Mouse (Mus musculus) hematopoietic stem cell, adult 5-6 weeks (primary cell): ENCODE data around the gene Vmn1r14. TPM values are rescaled to one million over a fixed set of nuclear protein-coding genes. Genes with fewer than 3 reads are reported as not detected.
A peak's percentile ranks its signal among the peaks of the same experiment; 100 is the strongest.
"Not testable (repeated sequence)": the region's sequence is repeated elsewhere in the genome, so short reads cannot be mapped to it uniquely, and the experiment has no call there.

Source experiments
- ATAC-seq, 2 experiments: fragments of 125-278 bp in 1 of 2; replicated peaks in 1 of 2; 2 replicates each; pipeline ENCODE4 v1.8.0; 2016 to 2017; ENCODE audit warnings: inconsistent platforms in 2 of 2, mild to moderate bottlenecking in 2 of 2, moderate number of reproducible peaks in 2 of 2, low read depth in 1 of 2, moderate TSS enrichment in 1 of 2; ENCODE audit not compliant: low FRiP score in 2 of 2, poor library complexity in 2 of 2, severe bottlenecking in 2 of 2, insufficient read depth in 1 of 2, low TSS enrichment in 1 of 2
- total RNA-seq: library from RNA; stranded (forward); fragments of 172-1452, 232-1000 nt; gene quantifications from 2 replicates; pipeline ENCODE4 v1.2.3, GENCODE M21; 2017

Gene Vmn1r14
- not detected in 2 replicates for total RNA-seq

GRCm38 (mm10) chr6:57231386-57231785 is at the start of gene Vmn1r14:
TSS of gene Vmn1r14 (plus strand) at chr6:57231686.
- no peak for ATAC-seq

GRCm38 (mm10) chr6:57190016-57190415 is 41.5 kb upstream of the Vmn1r14 start:
- not testable (repeated sequence) for ATAC-seq

GRCm38 (mm10) chr6:57202990-57203389 is 28.5 kb upstream of the Vmn1r14 start, which contains the start of gene Vmn1r13:
TSS of gene Vmn1r13 (plus strand) at chr6:57203290.
- not testable (repeated sequence) for ATAC-seq

- ATAC-seq = no peak
Measured at GRCm38 (mm10) chr6:57257652-57258051, 26.2 kb downstream of the Vmn1r14 start, which contains the start of gene Vmn1r15. TSS of gene Vmn1r15 (plus strand) at chr6:57257952.

- no peak for ATAC-seq
Measured at GRCm38 (mm10) chr6:57260990-57261389, 29.5 kb downstream of the Vmn1r14 start.

- peak; percentile 75 to 83; a peak in 3 of 4 replicates for ATAC-seq
Measured at GRCm38 (mm10) chr6:57271881-57272280, 40.4 kb downstream of the Vmn1r14 start.

- peak in 1 of 2 experiments; percentile 54; a peak in 2 of 4 replicates for ATAC-seq
Measured at GRCm38 (mm10) chr6:57272517-57272916, 41.0 kb downstream of the Vmn1r14 start.

GRCm38 (mm10) chr6:57278952-57279351 is 47.5 kb downstream of the Vmn1r14 start:
- ATAC-seq = no peak

Other genes starting within 250 kb of the Vmn1r14 start
- not detected in 2 replicates for gene Vmn1r6, start 234.4 kb upstream of the Vmn1r14 start, total RNA-seq
- not detected in 2 replicates for gene Vmn1r7, start 206.4 kb upstream of the Vmn1r14 start, total RNA-seq
- not detected in 2 replicates for gene Vmn1r8, start 199.4 kb upstream of the Vmn1r14 start, total RNA-seq
- not detected in 2 replicates for gene Vmn1r9, start 164.9 kb upstream of the Vmn1r14 start, total RNA-seq
- gene Vmn1r10, start 122.2 kb upstream of the Vmn1r14 start, total RNA-seq = not detected in 2 replicates
- not detected in 2 replicates for gene Vmn1r11, start 98.2 kb upstream of the Vmn1r14 start, total RNA-seq
- not detected in 2 replicates for gene Vmn1r12, start 74.8 kb upstream of the Vmn1r14 start, total RNA-seq
- gene Vmn1r13, start 28.4 kb upstream of the Vmn1r14 start, total RNA-seq = not detected in 2 replicates
- not detected in 2 replicates for gene Vmn1r15, start 26.3 kb downstream of the Vmn1r14 start, total RNA-seq
- gene Vmn1r16, start 97.8 kb downstream of the Vmn1r14 start, total RNA-seq = not detected in 2 replicates
- gene Vmn1r17, start 132.0 kb downstream of the Vmn1r14 start, total RNA-seq = not detected in 2 replicates
- not detected in 2 replicates for gene Vmn1r18, start 164.1 kb downstream of the Vmn1r14 start, total RNA-seq
- not detected in 2 replicates for gene Vmn1r19, start 172.1 kb downstream of the Vmn1r14 start, total RNA-seq
- not detected in 2 replicates for gene Vmn1r20, start 197.2 kb downstream of the Vmn1r14 start, total RNA-seq